Mouse (Mus musculus) megakaryocyte, embryonic 14.5 days (primary cell): Measurements from ENCODE around the gene Flt4. TPM values are rescaled to one million over a fixed set of nuclear protein-coding genes. Genes with fewer than 3 reads are reported as not detected.

Experiments
- H3K27me3 ChIP-seq: replicated peaks from 2 replicates; pipeline ENCODE3; 2012; ENCODE audit warnings: inconsistent platforms
- H3K36me3 ChIP-seq: replicated peaks from 2 replicates; pipeline ENCODE3; 2012; ENCODE audit warnings: low read length, inconsistent platforms, mixed read lengths
- H3K4me1 ChIP-seq: 2 replicates; pipeline ENCODE4 v1.6.1; 2012; ENCODE audit warnings: inconsistent platforms
- H3K4me3 ChIP-seq: replicated peaks from 2 replicates; pipeline ENCODE3; 2012; ENCODE audit warnings: moderate library complexity, mild to moderate bottlenecking, inconsistent platforms
- H3K9me3 ChIP-seq: 2 replicates; pipeline ENCODE4 v1.6.1; 2012; ENCODE audit warnings: inconsistent platforms
- FLI1 ChIP-seq: IDR thresholded peaks from 2 replicates; pipeline ENCODE4 v1.6.1; 2012; ENCODE audit warnings: low read length, inconsistent platforms, mixed read lengths
- GATA1 ChIP-seq: IDR thresholded peaks from 3 replicates; pipeline ENCODE4 v1.6.1; 2012; ENCODE audit warnings: mixed read lengths, low read length, inconsistent platforms, borderline replicate concordance
- polyA plus RNA-seq: library from polyadenylated mRNA; stranded (reverse); fragments of >175 nt; gene quantifications from 2 replicates; pipeline ENCODE4 v1.2.3, GENCODE M21; 2012; ENCODE audit warnings: low replicate concordance; ENCODE audit not compliant: insufficient read depth

Flt4 gene
- polyA plus RNA-seq, 1 experiment = 0.01 TPM

GRCm38 (mm10) chr11:49695695-49696094 lies 86.6 kb downstream of the Flt4 start:
- Histone ChIP-seq H3K4me1 (peaks cover 34% of the 10 kb centered on the region), H3K9me3 (no peaks in the 10 kb centered on the region), H3K4me3 (no peak overlapping the region), H3K36me3 (peaks cover 81% of the 10 kb centered on the region), H3K27me3 (no peaks in the 10 kb centered on the region)
- TF ChIP-seq FLI1 (no peak), GATA1 (no peak)

GRCm38 (mm10) chr11:49696472-49696871 lies 87.4 kb downstream of the Flt4 start:
- peaks cover 31% of the 10 kb centered on the region for H3K4me1 ChIP-seq
- TF ChIP-seq FLI1 = no peak
- no peak for TF ChIP-seq GATA1
- H3K36me3 ChIP-seq = peaks cover 80% of the 10 kb centered on the region
- H3K4me3 ChIP-seq = no peak overlapping the region
- no peaks in the 10 kb centered on the region for H3K27me3 ChIP-seq
- H3K9me3 ChIP-seq = no peaks in the 10 kb centered on the region

- H3K27me3 ChIP-seq = no peaks in the 10 kb centered on the region
- no peaks in the 10 kb centered on the region for H3K9me3 ChIP-seq
- TF ChIP-seq GATA1 (no peak), FLI1 (no peak)
- no peak overlapping the region for H3K4me3 ChIP-seq
- peaks cover 34% of the 10 kb centered on the region for H3K4me1 ChIP-seq
- H3K36me3 ChIP-seq = peaks cover 82% of the 10 kb centered on the region
These were observed 88.7 kb downstream of the Flt4 start for GRCm38 (mm10) chr11:49697779-49698178.

- Histone ChIP-seq H3K4me3 (no peak overlapping the region), H3K36me3 (peaks cover 81% of the 10 kb centered on the region), H3K9me3 (no peaks in the 10 kb centered on the region), H3K27me3 (no peaks in the 10 kb centered on the region), H3K4me1 (peaks cover 38% of the 10 kb centered on the region)
- TF ChIP-seq FLI1 (no peak), GATA1 (no peak)
These were observed 90.0 kb downstream of the Flt4 start for GRCm38 (mm10) chr11:49699079-49699478.

GRCm38 (mm10) chr11:49702014-49702413 lies 93.0 kb downstream of the Flt4 start:
- peaks cover 42% of the 10 kb centered on the region for H3K4me1 ChIP-seq
- H3K9me3 ChIP-seq = no peaks in the 10 kb centered on the region
- TF ChIP-seq GATA1 = no peak
- no peak for TF ChIP-seq FLI1
- H3K36me3 ChIP-seq = peaks cover 86% of the 10 kb centered on the region
- peak overlapping the region; percentile 1 for H3K4me3 ChIP-seq
- no peaks in the 10 kb centered on the region for H3K27me3 ChIP-seq

Other genes starting within 250 kb of the Flt4 start
- 0.58 TPM in 1 of 2 replicates, not detected in the other for gene Olfr1389, start 186.2 kb upstream of the Flt4 start, polyA plus RNA-seq
- gene Olfr1388, start 172.6 kb upstream of the Flt4 start, polyA plus RNA-seq = not detected in 2 replicates
- not detected in 2 replicates for gene Olfr1387, start 153.9 kb upstream of the Flt4 start, polyA plus RNA-seq
- not detected in 2 replicates for gene Olfr1386, start 144.2 kb upstream of the Flt4 start, polyA plus RNA-seq
- 0.06 TPM in 1 of 2 replicates, not detected in the other for gene Olfr1385, start 120.2 kb upstream of the Flt4 start, polyA plus RNA-seq
- not detected in 2 replicates for gene Olfr1384, start 102.5 kb upstream of the Flt4 start, polyA plus RNA-seq
- not detected in 2 replicates for gene Olfr1383, start 89.6 kb upstream of the Flt4 start, polyA plus RNA-seq
- gene Olfr1382, start 81.0 kb upstream of the Flt4 start, polyA plus RNA-seq = not detected in 2 replicates
- gene Olfr1381, start 65.8 kb upstream of the Flt4 start, polyA plus RNA-seq = not detected in 2 replicates
- gene Olfr1380, start 52.4 kb upstream of the Flt4 start, polyA plus RNA-seq = not detected in 2 replicates
- gene Scgb3a1, start 54.3 kb downstream of the Flt4 start, polyA plus RNA-seq = not detected in 2 replicates
- 2.2 and 3.4 TPM in 2 replicates for gene Cnot6, start 103.5 kb downstream of the Flt4 start, polyA plus RNA-seq
- not detected in 2 replicates for gene Gfpt2, start 184.9 kb downstream of the Flt4 start, polyA plus RNA-seq
- gene Mapk9, start 237.5 kb downstream of the Flt4 start, polyA plus RNA-seq = 3.2 and 7.6 TPM in 2 replicates